Mouse (Mus musculus) 3T3-L1 (cell line): ENCODE data around the gene Zfp622.
"Not testable (repeated sequence)": the region's sequence is repeated elsewhere in the genome, so short reads cannot be mapped to it uniquely, and the experiment has no call there.

Experiments used
- DNase-seq: peaks from one replicate; pipeline ENCODE4 v3.0.0-alpha.2; 2015; ENCODE audit warnings: low read depth, low spot score

The Zfp622 gene

DNA sequence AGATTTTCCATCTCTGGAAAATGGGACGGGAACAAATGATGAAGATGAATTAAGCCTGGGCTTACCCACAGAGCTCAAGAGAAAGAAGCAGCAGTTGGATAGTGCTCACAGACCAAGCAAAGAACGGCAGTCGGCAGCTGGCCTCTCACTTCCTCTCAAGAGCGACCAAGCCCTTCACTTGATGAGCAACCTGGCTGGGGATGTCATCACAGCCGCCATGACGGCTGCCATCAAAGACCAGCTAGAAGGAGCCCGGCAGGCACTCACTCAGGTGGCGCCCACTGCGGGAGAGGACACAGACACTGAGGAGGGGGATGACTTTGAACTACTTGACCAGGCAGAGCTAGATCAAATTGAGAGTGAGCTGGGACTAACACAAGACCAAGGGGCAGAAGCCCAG, 12.6 kb upstream of the Zfp622 start:
- no peak for DNase-seq

- no peak for DNase-seq
Observed at GRCm38 (mm10) chr15:25972758-25973157, 11.4 kb upstream of the Zfp622 start.

DNA sequence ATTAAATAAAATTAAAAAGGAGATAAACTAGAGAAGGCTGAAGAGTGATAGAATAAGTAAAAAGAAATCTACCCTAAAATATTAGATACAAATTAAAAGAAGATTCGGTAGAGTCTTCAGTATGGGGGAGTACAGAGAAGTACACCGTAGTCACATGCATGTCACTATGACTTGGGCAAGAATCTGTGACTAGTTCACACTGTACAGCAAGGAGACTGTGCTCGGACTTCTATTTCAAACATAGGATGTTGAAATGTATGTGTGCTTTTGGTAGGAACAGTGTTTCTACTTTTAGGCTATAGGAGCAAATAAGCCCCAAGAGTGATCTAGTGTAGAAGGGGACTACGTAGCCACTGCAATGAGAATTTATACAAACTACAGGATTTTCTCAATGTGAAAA, 9.8 kb upstream of the Zfp622 start:
- DNase-seq: no peak

GRCm38 (mm10) chr15:25975810-25976209, 8.4 kb upstream of the Zfp622 start:
- no peak for DNase-seq

DNA sequence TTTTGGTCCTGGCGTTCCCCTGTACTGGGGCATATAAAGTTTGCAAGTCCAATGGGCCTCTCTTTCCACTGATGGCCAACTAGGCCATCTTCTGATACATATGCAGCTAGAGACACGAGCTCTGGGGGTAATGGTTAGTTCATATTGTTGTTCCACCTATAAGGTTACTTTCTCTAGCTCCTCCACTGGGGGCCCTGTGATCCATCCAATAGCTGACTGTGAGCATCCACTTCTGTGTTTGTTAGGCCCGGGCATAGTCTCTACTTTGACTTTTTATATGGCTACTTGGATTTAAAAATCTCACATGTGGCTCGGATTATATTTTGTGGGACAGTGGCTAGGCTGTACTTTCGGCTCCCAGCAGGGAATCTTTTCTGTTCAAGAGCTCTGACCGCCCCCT, 552 bp upstream of the Zfp622 start:
- not testable (repeated sequence) for DNase-seq

GRCm38 (mm10) chr15:25984734-25985492, 747 bp downstream of the Zfp622 start:
- peak; percentile 23 for DNase-seq

DNA sequence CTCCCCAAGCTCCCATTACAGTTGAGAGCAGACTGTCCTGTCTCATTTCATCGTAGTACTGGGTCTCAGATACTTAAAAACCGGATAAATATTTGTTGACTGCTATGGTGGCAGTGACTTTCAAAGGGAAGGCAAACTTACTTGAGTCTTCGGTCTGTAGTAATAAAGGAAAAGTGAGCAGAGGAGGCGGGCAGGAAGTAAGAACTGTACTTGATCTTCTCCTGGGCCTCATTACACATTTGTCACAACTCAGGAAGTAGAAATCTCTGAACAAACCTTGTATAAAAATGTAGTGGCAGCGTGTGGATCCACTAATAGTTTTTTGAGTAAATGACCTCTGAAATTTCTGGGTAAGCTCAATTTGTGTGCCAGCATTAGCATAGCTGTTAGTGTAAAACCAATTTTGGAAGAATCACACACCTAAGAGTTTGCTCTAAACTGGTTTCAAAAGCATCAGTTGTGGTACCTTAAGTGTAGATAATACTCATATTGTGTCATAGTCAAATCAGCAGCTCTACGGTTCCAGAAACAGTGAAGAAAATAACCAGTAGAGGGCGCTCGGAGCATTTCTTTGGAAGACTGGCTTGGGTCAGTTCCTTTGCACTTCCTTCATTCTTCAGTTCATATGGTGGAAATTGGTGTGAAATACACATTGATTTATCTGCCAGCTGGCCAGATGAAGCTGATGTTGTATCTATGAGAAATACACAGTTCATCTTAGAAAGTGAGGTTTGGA, 9.0 kb downstream of the Zfp622 start:
- peak; percentile 87 for DNase-seq

DNA sequence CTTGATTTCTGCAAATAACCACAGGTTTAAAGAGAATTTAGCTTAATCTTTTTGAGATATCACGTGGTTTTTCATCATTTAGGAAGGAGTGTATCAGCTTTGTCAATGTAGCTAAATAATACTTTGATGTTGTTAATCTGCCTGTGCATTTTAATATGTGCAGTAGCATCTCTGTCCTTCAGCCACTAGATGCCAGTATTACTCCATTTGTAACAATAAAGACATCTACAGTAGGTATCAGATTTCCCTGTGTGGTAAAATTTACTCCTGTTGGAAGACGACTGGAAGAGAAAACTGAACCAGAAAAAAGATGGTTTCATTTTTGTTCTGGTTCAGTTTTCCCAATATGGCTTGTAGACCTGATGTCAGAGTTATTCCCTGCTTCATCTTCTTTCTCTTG, 11.4 kb downstream of the Zfp622 start:
- DNase-seq: peak; percentile 75

GRCm38 (mm10) chr15:25999545-25999944, 15.4 kb downstream of the Zfp622 start:
- not testable (repeated sequence) for DNase-seq

DNA sequence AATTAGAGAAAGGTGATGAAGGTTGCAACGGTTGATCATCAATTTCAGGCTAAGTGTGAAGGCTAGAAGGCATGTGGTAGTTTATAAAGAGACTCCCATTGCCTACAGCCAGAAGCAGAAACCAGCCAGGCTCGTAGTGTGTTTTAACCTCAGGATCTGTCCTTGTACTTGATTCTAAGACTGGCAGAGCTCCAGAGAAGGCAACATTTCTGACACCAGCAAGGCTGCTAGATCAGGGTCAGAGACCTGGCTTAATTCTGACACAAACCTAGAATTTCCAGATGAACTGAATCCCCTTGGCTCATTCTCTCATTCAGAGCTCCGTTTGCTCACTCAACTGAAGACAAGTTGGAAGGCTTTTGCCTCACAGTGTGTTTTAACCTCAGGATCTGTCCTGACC, 24.5 kb downstream of the Zfp622 start:
- no peak for DNase-seq

GRCm38 (mm10) chr15:26012891-26013290, 28.7 kb downstream of the Zfp622 start:
- no peak for DNase-seq

DNA sequence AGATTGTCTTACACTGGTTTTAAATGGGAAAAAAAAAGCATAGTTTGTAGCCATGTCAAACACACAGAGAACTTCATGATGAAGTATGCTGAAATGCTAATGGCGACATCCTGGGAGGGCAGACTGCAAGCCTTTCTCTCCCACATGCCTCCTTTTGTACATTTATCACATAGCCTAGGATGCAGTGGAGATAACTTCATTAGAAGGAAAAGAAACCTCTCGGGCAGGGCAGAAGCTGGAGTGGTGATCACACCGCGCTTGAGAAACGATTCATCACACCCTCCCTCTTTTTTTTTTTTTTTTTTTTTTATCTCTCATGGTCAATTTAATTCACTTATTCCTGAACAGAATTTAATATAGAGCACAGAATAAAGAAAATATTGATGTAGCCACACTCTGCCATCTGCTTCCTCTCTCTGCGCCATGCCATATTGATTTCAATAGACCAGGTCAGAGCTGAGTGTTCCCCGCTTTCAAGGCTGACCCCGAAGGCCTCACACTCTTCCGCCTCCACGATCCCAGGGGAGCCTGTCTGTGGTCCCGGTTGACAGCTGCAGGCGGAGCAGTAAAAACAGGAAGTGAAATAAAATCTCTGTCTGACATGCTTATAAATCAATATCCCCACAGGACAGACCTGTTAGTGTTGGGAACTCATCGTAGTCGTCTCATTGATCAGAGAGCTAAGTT, 32.0 kb downstream of the Zfp622 start:
- DNase-seq: no peak

DNA sequence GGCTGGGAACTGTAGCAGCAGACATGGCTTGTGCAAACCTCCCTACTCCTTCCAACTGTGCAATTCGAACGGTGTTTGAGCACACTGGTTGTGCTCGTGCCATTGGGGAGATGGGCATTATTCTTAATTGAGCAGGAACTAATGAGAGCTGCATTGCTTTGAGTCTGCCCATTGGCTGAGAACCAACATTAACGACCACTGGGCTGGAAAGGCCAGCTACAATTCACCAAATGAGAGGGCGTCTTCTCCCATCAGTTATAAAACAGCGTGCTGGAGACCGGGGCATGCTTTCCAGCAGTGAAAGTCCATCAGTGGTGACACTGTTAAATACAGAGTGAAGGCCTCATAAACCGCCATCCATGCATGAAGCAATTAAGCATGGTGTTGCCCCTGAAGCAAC, 37.6 kb downstream of the Zfp622 start:
- DNase-seq: no peak

DNA sequence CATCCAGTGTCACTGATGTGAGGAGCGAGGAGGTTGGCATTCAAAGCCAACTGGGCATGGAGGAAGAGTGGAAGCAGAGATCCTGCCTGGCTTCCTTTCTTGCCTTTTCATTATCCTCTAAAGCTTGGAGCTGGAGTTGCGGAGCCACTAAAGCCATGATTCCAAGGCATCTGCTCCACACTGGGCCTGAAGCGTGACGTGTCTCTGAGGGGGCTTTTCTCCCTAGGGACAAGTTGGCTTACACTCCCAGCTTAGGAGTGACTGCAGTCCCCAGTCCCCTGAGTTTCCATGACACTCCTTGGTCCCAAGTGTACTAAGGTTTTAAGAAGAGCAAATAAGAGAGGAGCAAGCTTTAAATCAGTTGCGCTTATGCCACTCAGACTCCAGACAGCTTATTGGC, 38.5 kb downstream of the Zfp622 start:
- DNase-seq: no peak

DNA sequence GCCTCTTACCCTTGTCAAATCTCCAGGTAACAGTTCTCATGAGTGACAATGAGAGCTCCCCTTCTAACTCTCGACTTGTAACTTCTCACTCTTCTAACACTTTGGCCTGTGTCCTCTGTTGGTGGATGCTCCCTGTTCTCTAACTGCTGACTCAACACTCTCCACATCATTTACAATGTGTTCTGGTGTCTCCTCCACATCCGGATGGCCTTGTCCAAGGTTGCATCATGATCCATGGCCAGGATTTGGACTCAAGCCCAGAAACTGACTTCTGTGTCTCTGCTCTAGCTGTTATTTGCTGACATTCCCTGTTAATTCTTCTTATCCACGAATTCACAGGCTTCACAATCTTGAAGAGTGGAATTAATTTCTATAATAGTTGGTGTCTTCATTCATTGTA, 47.5 kb downstream of the Zfp622 start:
- DNase-seq: peak; percentile 83

DNA sequence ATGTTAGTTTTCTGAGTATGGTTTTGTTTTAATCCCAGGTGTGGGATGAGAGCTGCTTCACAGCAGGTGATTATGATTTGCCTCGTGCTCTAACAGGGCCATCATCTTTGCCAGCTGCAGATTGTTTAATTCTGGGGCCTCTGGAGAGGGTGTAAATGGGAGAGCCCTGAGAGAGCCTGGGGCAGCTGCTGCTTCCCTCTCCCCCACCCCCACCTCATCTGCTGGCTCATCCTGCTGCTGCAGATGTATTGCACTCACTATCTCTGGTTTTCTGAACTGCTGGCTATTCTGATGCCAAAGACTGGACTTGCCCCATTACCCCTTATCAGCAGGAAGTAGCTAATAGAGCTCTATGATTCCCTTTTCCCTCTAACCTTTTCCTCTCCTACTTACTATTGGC, 56.4 kb downstream of the Zfp622 start:
- DNase-seq: no peak

DNA sequence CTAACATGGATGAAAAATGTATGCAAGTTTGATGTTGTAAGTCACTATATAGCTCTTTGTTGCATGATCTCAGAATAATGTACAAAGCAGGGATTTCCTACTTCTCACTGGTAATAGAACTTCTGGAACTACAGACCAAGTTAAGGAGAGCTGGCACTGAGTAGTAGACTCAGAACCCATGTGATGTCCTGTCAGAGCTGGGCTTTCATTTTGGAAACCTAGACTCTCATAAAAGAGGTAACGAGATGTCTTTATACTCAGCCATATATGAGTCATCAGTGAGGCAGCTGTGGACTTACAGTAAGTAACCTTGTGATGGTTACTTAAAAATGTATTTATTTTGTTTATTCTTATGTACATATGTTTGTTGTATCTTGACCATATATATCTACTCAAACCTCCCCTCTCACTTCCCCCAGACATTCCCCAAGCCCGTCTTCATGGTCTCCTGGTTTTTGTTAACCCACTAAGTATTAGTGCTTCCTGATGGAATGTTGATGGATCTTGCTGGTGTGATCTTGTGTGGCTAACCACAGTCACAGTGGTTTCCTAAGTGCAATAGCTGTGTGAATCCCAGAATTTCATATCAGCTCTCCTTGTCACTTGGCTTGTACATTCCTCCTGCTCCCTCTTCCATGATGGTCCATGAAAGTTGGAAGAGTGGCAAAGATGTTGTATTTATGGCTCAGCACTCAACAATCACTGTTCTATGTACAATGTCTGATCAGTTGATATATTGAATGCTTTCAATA, 57.2 kb downstream of the Zfp622 start:
- peak; percentile 61 for DNase-seq
